Mouse (Mus musculus): Measurements from ENCODE around the gene Hs3st5.

- TF ChIP-seq CTCF (conservative IDR thresholded peaks at IDR 0.05; ENCODE audit: low read length) (no peak), NANOG (IDR thresholded peaks at IDR 0.05; ENCODE audit: borderline replicate concordance, low read length) (no peak), POU5F1 (IDR thresholded peaks at IDR 0.05; ENCODE audit: borderline replicate concordance, low read length) (no peak)
Measured at GRCm38 (mm10) chr10:36477543-36477942, 29.1 kb upstream of the Hs3st5 start.
